Mouse (Mus musculus) hindbrain, embryonic 16.5 days (tissue): Measurements from ENCODE around the gene ccdc198. TPM values are rescaled to one million over a fixed set of nuclear protein-coding genes. Genes with fewer than 3 reads are reported as not detected.
"Not testable (repeated sequence)": the region's sequence is repeated elsewhere in the genome, so short reads cannot be mapped to it uniquely, and the experiment has no call there.

Experiments used
- ATAC-seq: fragments of 200-750 bp; cut with Nextera tagmentation; 2 replicates; pipeline ENCODE4 v1.8.0; 2017; ENCODE audit warnings: moderate TSS enrichment, moderate library complexity
- H3K27ac ChIP-seq: fragments of 300-500 bp; sonication (generic); 2 replicates; pipeline ENCODE4 v1.5.1; 2014; ENCODE audit warnings: low read depth, mild to moderate bottlenecking, control low read depth, low read length, moderate library complexity
- H3K27me3 ChIP-seq: fragments of 300-500 bp; sonication (generic); replicated peaks from 2 replicates; pipeline ENCODE4 v1.6.1; 2014; ENCODE audit warnings: low read length; ENCODE audit not compliant: control insufficient read depth, insufficient read depth
- H3K36me3 ChIP-seq: fragments of 300-500 bp; sonication (generic); 2 replicates; pipeline ENCODE4 v1.6.1; 2014; ENCODE audit warnings: mild to moderate bottlenecking, low read length, moderate library complexity, mixed read lengths; ENCODE audit not compliant: control insufficient read depth, insufficient read depth
- H3K4me1 ChIP-seq: fragments of 300-500 bp; sonication (generic); 2 replicates; pipeline ENCODE4 v1.6.1; 2014; ENCODE audit warnings: low read depth, low read length; ENCODE audit not compliant: control insufficient read depth, insufficient read depth
- H3K4me2 ChIP-seq: fragments of 300-500 bp; sonication (generic); 2 replicates; pipeline ENCODE4 v1.6.1; 2014; ENCODE audit warnings: mild to moderate bottlenecking, low read length, control low read depth, moderate library complexity
- H3K4me3 ChIP-seq: fragments of 300-500 bp; sonication (generic); 2 replicates; pipeline ENCODE4 v1.5.1; 2014; ENCODE audit warnings: mild to moderate bottlenecking, low read length, control low read depth, moderate library complexity
- H3K9ac ChIP-seq: fragments of 300-500 bp; sonication (generic); 2 replicates; pipeline ENCODE4 v1.6.1; 2014; ENCODE audit warnings: low read depth, mild to moderate bottlenecking, control low read depth, low read length, moderate library complexity
- H3K9me3 ChIP-seq: fragments of 300-500 bp; sonication (generic); 2 replicates; pipeline ENCODE4 v1.6.1; 2014; ENCODE audit warnings: mild to moderate bottlenecking, low read length, moderate library complexity; ENCODE audit not compliant: control insufficient read depth
- WGBS: fragments of 180-500 bp; shearing (Covaris S2); extraction: QIAGEN DNeasy Blood & Tissue Kit; methylation state at CpG from one replicate; pipeline ENCODE4 v1.1.7; 2014; 5-methylcytosine and 5-hydroxymethylcytosine counted together
- polyA plus RNA-seq: library from polyadenylated mRNA; unstranded; fragments of >200 nt; fragmentation: Nextera tagmentation; extraction: Ambion mirVana; gene quantifications from 2 replicates; pipeline ENCODE4 v1.2.1, GENCODE M21; 2015

ccdc198 gene
- polyA plus RNA-seq, 1 experiment from 2014 or later: 0.19 TPM

DNA sequence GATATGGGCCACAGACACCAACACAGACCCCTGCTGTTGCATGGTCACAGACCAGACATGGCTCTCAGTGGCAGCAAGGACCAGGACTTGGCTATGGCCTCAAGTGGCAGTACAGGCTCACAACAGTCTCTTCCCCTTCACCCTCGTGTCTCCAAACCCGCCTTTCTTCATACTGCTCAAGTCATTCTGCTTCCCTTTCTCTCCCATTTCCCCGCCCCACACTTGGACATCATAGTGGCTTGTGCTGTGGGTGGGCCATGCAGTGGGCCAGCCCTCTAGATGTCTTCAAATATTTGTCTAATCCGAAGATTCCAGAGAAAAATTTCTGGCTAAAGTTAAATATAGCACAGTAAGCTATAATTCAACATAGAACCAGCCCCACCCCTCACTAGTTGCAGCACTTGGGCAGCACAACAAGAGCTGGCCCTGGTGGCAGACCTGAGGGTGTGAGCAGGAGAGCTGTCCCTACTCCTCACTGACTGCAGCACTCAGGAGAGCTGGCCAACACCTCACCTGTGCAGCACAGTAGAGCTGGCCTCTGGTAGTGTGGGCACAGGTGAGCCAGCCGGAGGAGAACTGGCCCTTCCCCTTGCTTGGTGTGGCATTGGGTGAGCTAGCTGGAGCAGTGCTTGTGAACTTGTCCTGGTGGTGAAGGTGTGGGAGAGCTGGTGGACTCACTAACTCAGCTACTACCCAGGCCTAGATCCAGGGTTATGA lies 20.2 kb upstream of the ccdc198 start:
- H3K4me3 ChIP-seq: no peak overlapping the region
- no peaks in the 10 kb centered on the region for H3K36me3 ChIP-seq
- no peak overlapping the region for H3K27ac ChIP-seq
- no peak overlapping the region for H3K4me2 ChIP-seq
- H3K27me3 ChIP-seq: no peaks in the 10 kb centered on the region
- 88% methylated on average over 5 of the region's 5 CpGs for WGBS
- ATAC-seq: no peak
- H3K9ac ChIP-seq: no peak overlapping the region
- H3K4me1 ChIP-seq: no peaks in the 10 kb centered on the region
- no peaks in the 10 kb centered on the region for H3K9me3 ChIP-seq

- Histone ChIP-seq H3K36me3 (no peaks in the 10 kb centered on the region), H3K9me3 (no peaks in the 10 kb centered on the region), H3K4me1 (no peaks in the 10 kb centered on the region), H3K27ac (no peak overlapping the region), H3K27me3 (no peaks in the 10 kb centered on the region), H3K9ac (no peak overlapping the region), H3K4me2 (no peak overlapping the region), H3K4me3 (no peak overlapping the region)
- no peak for ATAC-seq
- 5% methylated on average over 1 of the region's 1 CpGs for WGBS
Measured at GRCm38 (mm10) chr14:49241522-49241921, 3.8 kb downstream of the ccdc198 start.

- Histone ChIP-seq H3K4me1 (no peaks in the 10 kb centered on the region), H3K27me3 (no peaks in the 10 kb centered on the region), H3K4me2 (no peak overlapping the region), H3K9me3 (no peaks in the 10 kb centered on the region), H3K4me3 (no peak overlapping the region), H3K27ac (no peak overlapping the region), H3K36me3 (no peaks in the 10 kb centered on the region), H3K9ac (0 out of 2 replicates have a peak overlapping the region, but pooled peaks have one; percentile 1)
- ATAC-seq: peak; percentile 95
- 33% methylated on average over 11 of the region's 11 CpGs for WGBS
Measured at GRCm38 (mm10) chr14:49238206-49238605, 7.1 kb downstream of the ccdc198 start.

DNA sequence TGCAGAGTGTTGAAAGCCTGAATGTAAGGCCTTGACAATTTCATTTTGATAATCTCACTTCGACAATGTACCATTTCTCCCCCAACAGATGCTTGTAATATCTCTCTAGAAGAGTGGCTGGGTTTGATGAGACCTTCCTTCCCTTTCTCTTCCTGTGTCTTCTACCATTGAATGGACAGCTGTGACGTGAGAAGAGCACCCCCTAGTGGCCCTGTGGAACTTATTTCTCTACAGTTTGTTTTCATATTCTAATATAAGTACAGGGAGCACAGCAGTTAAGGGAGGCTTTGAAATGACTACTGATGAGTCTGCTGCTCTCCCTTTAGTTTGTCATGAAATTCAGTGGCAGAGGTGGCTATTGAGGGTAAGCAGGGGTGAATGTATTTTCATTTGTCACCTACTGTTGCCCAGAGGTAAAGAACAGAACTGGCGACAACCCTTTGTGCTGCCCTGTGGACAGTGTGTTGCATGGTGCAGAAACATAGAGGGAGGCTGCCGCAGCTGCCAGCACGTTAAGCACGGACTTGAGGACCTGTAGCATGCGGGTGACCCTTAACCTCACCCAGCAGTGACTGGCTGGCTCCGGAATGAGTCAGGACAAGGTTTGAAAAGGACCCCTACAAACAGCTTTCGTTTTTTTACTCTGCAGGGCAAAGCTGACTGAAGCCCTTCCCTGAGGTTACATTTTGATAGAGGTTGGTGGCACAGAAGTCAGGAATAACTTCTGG lies 10.3 kb downstream of the ccdc198 start:
- Histone ChIP-seq H3K27ac (no peak overlapping the region), H3K4me3 (no peak overlapping the region), H3K4me2 (no peak overlapping the region), H3K9ac (no peak overlapping the region), H3K4me1 (no peaks in the 10 kb centered on the region), H3K9me3 (no peaks in the 10 kb centered on the region), H3K27me3 (no peaks in the 10 kb centered on the region), H3K36me3 (no peaks in the 10 kb centered on the region)
- WGBS: 41% methylated on average over 9 of the region's 9 CpGs
- ATAC-seq: no peak

DNA sequence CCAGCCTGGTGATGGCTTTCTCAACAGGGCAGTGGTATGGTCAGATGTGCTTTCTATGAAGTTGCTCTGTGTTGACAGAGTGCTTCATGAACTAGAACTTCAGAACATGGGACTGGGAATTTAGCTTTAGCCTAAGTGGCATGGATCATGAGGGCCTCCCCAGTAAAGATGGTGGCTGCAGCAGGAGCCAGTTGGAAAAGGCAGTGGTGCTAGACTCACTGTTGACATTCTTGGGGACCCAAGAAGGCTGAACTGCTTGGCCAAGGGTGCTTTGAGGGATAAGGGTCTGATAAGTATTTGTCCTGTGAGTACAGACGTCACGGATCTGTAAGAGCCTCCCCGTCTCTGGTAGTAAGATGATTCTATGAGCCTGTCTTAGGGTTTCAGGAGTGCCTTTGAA lies 13.4 kb downstream of the ccdc198 start:
- WGBS: 99% methylated on average over 3 of the region's 3 CpGs
- H3K27ac ChIP-seq: no peak overlapping the region
- H3K4me3 ChIP-seq: no peak overlapping the region
- no peak overlapping the region for H3K4me2 ChIP-seq
- no peak overlapping the region for H3K9ac ChIP-seq
- no peaks in the 10 kb centered on the region for H3K36me3 ChIP-seq
- no peaks in the 10 kb centered on the region for H3K27me3 ChIP-seq
- no peaks in the 10 kb centered on the region for H3K9me3 ChIP-seq
- H3K4me1 ChIP-seq: no peaks in the 10 kb centered on the region
- ATAC-seq: no peak

DNA sequence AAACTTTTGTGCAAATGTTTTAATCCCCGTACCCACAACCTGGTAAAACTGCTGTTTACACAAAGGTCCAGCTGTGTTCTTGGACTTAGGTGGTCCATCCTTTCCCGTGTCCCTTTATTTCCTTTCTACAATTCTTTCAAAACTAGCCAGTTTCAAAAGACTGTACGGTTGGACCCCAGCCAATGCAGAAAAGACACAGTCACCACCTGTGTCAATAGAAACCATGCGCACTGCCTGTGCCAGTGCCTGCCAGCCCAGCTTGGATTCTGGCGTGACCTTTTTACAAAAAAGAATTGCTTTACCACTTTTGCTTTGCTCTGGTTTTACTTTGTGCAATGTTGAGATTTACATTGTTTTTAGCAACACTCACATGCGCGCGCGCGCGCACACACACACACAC lies 18.3 kb downstream of the ccdc198 start:
- Histone ChIP-seq H3K4me1 (no peaks in the 10 kb centered on the region), H3K4me3 (no peak overlapping the region), H3K27me3 (no peaks in the 10 kb centered on the region), H3K27ac (no peak overlapping the region), H3K9me3 (no peaks in the 10 kb centered on the region), H3K36me3 (no peaks in the 10 kb centered on the region), H3K4me2 (no peak overlapping the region), H3K9ac (no peak overlapping the region)
- peak; percentile 67; the same call in 1 of the 2 replicates for ATAC-seq
- 75% methylated on average over 11 of the region's 11 CpGs for WGBS

GRCm38 (mm10) chr14:49226471-49226870 lies 18.8 kb downstream of the ccdc198 start:
- Histone ChIP-seq H3K27me3 (no peaks in the 10 kb centered on the region), H3K9me3 (no peaks in the 10 kb centered on the region), H3K4me1 (no peaks in the 10 kb centered on the region), H3K9ac (no peak overlapping the region), H3K36me3 (no peaks in the 10 kb centered on the region), H3K4me3 (no peak overlapping the region), H3K4me2 (no peak overlapping the region), H3K27ac (no peak overlapping the region)
- ATAC-seq: no peak
- WGBS: 69% methylated on average over 7 of the region's 7 CpGs

DNA sequence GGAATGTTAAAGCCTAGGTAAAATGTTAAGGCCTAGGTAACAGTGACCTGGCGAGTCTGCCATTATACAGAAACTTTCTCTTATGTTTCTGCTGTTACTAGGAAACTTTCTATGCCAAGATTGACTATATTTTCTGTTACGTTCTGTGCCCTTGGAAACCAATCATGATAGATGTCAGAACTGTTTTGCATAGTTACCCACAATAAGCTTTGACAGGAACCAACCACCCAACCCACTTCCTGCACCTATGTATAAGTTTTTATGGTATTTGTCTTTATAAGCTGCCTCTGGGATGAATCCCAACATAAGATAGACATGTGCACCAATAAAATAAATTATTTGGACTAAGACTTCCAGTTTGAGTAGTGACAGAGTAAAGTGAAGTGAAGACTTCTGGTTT lies 23.5 kb downstream of the ccdc198 start:
- 88% methylated on average over 2 of the region's 2 CpGs for WGBS
- no peaks in the 10 kb centered on the region for H3K4me1 ChIP-seq
- no peaks in the 10 kb centered on the region for H3K9me3 ChIP-seq
- no peaks in the 10 kb centered on the region for H3K36me3 ChIP-seq
- H3K4me3 ChIP-seq: no peak overlapping the region
- no peak for ATAC-seq
- no peak overlapping the region for H3K27ac ChIP-seq
- no peaks in the 10 kb centered on the region for H3K27me3 ChIP-seq
- no peak overlapping the region for H3K9ac ChIP-seq
- H3K4me2 ChIP-seq: no peak overlapping the region

GRCm38 (mm10) chr14:49219466-49220022 lies 25.7 kb downstream of the ccdc198 start:
- not testable (repeated sequence) for H3K4me2 ChIP-seq, H3K4me1 ChIP-seq, H3K4me3 ChIP-seq, H3K36me3 ChIP-seq, ATAC-seq, H3K27me3 ChIP-seq, H3K9ac ChIP-seq, H3K9me3 ChIP-seq, H3K27ac ChIP-seq
- 93% methylated on average over 4 of the region's 4 CpGs for WGBS
